Mouse (Mus musculus): Measurements from ENCODE around the gene Anks3.

The Anks3 gene

DNA sequence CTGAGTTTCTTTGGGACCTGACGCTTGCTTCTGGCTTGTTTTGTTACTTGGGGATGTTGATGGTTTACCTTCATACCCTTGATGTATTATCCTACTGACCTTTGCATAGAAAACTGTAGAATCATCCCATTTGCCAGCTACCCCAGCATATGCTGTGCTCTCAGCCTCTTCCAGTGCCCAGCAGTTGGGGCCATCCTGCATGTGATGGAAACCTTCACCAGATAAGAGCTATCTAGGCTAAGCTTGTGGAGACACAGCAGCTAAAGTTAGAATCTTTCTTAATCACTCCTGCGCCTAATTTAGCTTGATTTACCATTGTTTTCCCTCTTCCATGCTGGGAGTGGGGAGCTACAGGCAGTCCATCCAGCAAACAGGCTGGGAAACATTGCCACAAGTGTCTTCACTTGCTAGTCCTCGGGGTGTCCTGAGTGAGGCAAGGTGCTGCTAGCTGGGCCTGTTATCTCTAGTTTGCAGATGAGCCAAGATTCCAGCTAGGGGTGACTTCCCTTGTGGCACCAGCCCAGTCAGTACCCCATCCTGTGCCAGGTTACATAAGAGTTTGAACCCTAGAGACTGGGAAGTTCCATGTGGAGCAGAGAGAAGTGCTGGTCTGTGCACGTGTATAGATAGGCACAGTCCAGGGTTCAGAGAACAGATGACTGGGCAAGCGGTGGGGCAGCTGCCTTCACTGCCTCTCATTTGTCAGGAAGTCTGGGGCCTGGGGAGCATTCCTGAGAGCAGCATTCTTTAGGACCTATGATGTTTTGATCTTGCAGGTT is 67.6 kb downstream of the Anks3 start:
- in situ Hi-C loops (cut with MboI) = no loop called here

DNA sequence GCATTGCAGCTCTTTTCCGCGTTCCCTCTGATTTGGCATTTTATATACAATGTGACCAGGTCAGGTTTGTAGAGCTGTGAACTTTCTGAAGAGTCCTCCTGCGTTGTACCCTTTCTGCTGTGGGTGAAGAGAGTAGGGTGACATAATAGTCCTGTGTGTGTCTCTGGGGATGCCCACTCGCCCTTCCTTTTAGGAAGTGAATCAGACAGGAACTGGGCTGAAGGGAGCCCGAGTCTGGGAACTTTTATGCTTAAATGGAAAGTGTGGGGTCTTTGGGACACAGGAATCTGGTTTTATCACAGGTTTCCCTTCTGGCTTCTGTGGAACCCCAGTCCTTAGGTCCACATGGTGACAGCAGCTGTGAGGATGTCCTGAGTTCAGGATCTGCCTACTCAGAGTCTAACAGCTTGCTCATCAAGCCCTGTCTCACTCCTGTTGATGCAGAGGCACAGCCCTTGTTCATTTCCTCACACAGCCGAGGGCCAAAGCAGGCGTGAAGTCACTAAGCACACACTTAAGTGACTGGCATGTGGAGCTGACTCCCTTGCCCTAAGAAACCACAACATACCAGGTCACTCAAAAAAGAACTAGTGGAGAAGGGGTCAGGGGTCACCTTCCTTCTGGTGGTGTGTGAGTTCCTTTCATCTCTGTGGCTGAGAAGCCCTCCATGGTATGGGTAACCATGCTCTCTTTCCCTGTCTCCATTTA is 69.7 kb downstream of the Anks3 start:
- in situ Hi-C loops (cut with MboI) = no loop called here

DNA sequence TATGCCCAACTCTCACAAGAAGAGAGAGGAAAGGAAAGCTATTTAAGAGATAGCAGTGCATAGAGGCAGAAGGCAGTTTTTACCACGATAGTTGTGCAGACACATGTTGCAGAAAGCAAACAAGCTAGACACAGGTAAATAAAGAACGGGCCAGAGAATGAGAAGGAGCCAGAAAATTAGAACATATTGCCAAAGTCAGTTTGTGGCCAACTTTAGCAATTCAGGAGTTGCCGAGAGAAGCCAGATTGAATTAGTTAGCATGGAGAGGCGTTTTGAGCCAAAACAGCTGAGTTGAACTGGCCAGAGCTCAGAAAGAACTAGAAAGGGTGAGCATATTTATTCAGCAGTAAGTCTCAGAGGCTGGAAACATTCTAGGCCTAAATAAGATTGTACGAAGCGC is 71.8 kb downstream of the Anks3 start:
- in situ Hi-C loops (cut with MboI) = no loop called here
